Mouse (Mus musculus) forebrain, embryonic 12.5 days (tissue): Measurements from ENCODE around the gene Ranbp3. TPM values are rescaled to one million over a fixed set of nuclear protein-coding genes. Genes with fewer than 3 reads are reported as not detected.
"Not testable (repeated sequence)": the region's sequence is repeated elsewhere in the genome, so short reads cannot be mapped to it uniquely, and the experiment has no call there.

Source experiments
- ATAC-seq: fragments of 200-750 bp; cut with Nextera tagmentation; 2 replicates; pipeline ENCODE4 v1.8.0; 2017; ENCODE audit warnings: moderate TSS enrichment; ENCODE audit not compliant: low FRiP score
- H3K27ac ChIP-seq: fragments of 300-500 bp; sonication (generic); 2 replicates; pipeline ENCODE4 v1.5.1; 2016; ENCODE audit warnings: mild to moderate bottlenecking
- H3K27me3 ChIP-seq: fragments of 300-500 bp; sonication (generic); 2 replicates; pipeline ENCODE4 v1.6.1; 2016; ENCODE audit warnings: mild to moderate bottlenecking
- H3K36me3 ChIP-seq: fragments of 300-500 bp; sonication (generic); replicated peaks from 2 replicates; pipeline ENCODE4 v1.6.1; 2016; ENCODE audit warnings: mild to moderate bottlenecking
- H3K4me1 ChIP-seq: fragments of 300-500 bp; sonication (generic); 2 replicates; pipeline ENCODE4 v1.6.1; 2016
- H3K4me2 ChIP-seq: fragments of 300-500 bp; sonication (generic); 2 replicates; pipeline ENCODE4 v1.6.1; 2016; ENCODE audit warnings: mild to moderate bottlenecking, moderate library complexity
- H3K4me3 ChIP-seq: fragments of 300-500 bp; sonication (generic); replicated peaks from 2 replicates; pipeline ENCODE4 v1.5.1; 2016; ENCODE audit warnings: mild to moderate bottlenecking
- H3K9ac ChIP-seq: fragments of 300-500 bp; sonication (generic); 2 replicates; pipeline ENCODE4 v1.6.1; 2016; ENCODE audit warnings: mild to moderate bottlenecking
- H3K9me3 ChIP-seq: fragments of 300-500 bp; sonication (generic); 2 replicates; pipeline ENCODE4 v1.6.1; 2016
- WGBS: fragments of 180-500 bp; shearing (Covaris S2); methylation state at CpG from one replicate; pipeline ENCODE4 v1.1.7; 2016; 5-methylcytosine and 5-hydroxymethylcytosine counted together
- polyA plus RNA-seq: library from polyadenylated mRNA; unstranded; fragments of >200 nt; fragmentation: Nextera tagmentation; extraction: Ambion mirVana; gene quantifications from 2 replicates; pipeline ENCODE4 v1.2.1, GENCODE M21; 2016

Ranbp3 gene
- 119 and 121 TPM in 2 replicates for polyA plus RNA-seq

DNA sequence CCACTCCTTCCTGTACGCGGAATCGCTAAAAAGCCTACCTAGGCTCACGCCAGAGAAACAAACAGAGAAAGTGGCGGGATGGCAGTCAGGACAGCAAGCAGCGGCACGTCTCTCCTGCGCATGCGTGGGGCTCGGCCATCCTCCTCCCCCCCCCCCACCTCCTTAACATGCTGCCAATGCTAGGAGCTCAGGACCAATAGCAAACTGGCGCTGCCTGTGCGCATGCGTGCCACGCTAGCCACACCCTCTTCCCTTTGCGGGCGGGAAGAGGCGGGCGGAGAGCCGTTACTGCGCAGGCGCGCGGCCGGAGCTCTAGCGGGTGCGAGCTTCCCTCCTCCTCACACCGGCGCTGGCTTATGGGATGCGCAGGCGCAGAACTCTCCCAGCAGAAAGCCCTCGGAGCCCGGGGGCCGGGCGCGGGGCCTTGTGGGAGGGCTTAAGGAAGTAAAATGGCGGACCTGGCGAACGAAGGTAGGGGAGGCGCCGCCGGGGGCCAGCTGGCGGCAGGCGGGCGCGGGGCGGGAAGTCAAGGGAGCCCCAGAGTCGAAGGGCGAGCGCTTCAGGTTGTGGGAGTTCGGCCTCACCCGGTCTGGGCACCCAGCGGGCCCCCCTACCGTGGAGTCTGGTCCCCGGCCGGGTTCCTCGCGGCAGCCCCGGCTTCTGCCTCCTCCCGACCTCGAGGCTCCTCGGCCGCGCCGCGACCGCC is at the start of gene Ranbp3:
Gene Ranbp3 (plus strand): TSS at position 354 of the 706 bp plus-strand sequence.
- peak within 1 kb of the TSS; percentile 90 for H3K27ac ChIP-seq
- under 1% methylated on average over 62 of the region's 66 CpGs for WGBS
- H3K27me3 ChIP-seq: peaks cover 6% of the 10 kb centered on the region
- H3K4me1 ChIP-seq: peaks cover 45% of the 10 kb centered on the region
- H3K9me3 ChIP-seq: no peaks in the 10 kb centered on the region
- ATAC-seq: peak; percentile 94
- H3K36me3 ChIP-seq: peaks cover 27% of the 10 kb centered on the region
- H3K9ac ChIP-seq: peak within 1 kb of the TSS; percentile 99
- peak within 1 kb of the TSS; percentile 80 for H3K4me2 ChIP-seq
- H3K4me3 ChIP-seq: peak within 1 kb of the TSS; percentile 100

DNA sequence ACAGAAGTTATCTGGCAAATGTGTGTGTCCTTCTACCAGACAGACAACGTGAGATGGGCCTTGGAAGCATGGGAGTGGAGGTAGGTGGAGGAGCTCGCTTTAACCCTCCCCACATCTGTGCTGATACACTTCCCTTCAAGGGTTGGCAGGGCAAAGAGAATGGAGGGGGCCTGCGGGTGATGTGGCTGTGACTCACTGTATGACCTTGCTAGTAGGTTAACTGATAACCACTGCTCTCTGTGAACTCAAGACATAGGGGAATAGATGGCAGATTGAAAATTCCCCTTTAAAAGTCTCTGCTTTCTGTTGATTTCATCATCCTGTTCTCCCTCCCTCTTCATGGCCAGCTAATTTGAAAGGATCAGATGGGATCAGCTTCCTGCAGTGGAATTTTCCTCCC is 47.6 kb upstream of the Ranbp3 start:
- no peaks in the 10 kb centered on the region for H3K9me3 ChIP-seq
- H3K9ac ChIP-seq: no peak overlapping the region
- H3K36me3 ChIP-seq: peaks cover 40% of the 10 kb centered on the region
- H3K4me2 ChIP-seq: peak overlapping the region; percentile 97
- 86% methylated on average over 3 of the region's 3 CpGs for WGBS
- ATAC-seq: no peak
- peaks cover 27% of the 10 kb centered on the region for H3K4me1 ChIP-seq
- no peak overlapping the region for H3K27ac ChIP-seq
- H3K27me3 ChIP-seq: peaks cover 6% of the 10 kb centered on the region; the same call in 1 of the 2 replicates
- peak overlapping the region; percentile 82; the same call in 1 of the 2 replicates for H3K4me3 ChIP-seq

DNA sequence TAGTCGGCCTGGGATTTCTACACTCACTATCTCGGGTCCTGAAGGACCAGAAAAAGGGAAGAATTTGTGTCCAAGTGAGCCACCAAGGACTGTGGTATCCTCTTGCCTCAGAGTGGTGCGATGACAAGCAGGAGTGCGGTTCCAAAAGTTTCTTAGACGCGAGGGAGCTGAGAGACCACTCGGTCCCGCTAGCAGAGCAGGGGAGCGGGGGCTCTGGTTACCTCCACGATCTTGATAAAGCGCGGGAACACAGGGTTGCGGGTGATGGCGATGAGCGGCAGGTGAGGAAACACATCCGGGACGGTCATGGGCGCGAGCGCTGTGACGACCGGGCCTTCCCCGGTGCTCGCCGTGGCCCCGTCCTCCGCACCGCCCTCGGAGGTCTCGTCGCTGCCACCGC is 46.8 kb upstream of the Ranbp3 start:
- Histone ChIP-seq H3K36me3 (peaks cover 33% of the 10 kb centered on the region), H3K4me3 (peak overlapping the region; percentile 82), H3K9ac (peak overlapping the region; percentile 78), H3K27ac (peak overlapping the region; percentile 57; the same call in 1 of the 2 replicates), H3K4me2 (peak overlapping the region; percentile 97), H3K4me1 (peaks cover 27% of the 10 kb centered on the region), H3K9me3 (no peaks in the 10 kb centered on the region), H3K27me3 (peaks cover 6% of the 10 kb centered on the region; the same call in 1 of the 2 replicates)
- WGBS: 1% methylated on average over 32 of the region's 32 CpGs
- no peak for ATAC-seq

DNA sequence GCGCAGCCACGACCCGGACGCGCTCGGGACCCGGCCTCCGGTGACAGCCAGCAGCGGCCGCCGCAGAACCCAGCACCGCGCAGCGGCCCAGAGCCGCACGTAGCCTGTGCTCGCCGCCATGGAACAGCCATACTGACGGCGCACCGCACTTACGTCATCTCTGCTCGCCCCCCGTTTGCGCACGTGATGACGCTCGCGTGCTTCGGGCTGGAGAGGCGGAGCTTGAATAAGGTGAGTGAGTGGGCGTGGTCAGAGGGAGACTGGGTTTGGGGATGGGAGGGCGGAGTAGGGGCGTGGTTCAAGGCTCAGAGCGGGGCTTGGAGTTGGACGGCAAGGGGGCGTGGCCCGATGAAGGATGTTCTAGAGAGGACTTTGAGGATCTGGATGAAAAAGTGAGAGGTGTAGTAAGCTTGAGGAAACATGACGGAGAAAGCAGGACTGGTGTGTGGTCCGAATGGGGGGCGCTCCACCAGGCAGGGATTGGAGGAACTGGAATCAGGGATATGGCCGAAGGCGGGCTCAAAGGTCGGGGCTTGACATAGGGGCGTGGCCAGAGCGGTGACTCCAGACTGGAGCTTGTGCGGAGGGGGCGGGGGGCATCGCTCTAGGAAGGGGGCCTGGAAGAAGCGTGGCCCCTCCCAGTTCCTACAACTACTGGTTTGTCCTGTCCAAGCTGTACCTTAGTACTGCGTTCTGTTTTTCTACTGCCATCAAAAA is 46.2 kb upstream of the Ranbp3 start, which contains the start of gene Lonp1:
Gene Lonp1 (minus strand): TSS at position 134 of the 717 bp plus-strand sequence.
- WGBS: under 1% methylated on average over 51 of the region's 51 CpGs

DNA sequence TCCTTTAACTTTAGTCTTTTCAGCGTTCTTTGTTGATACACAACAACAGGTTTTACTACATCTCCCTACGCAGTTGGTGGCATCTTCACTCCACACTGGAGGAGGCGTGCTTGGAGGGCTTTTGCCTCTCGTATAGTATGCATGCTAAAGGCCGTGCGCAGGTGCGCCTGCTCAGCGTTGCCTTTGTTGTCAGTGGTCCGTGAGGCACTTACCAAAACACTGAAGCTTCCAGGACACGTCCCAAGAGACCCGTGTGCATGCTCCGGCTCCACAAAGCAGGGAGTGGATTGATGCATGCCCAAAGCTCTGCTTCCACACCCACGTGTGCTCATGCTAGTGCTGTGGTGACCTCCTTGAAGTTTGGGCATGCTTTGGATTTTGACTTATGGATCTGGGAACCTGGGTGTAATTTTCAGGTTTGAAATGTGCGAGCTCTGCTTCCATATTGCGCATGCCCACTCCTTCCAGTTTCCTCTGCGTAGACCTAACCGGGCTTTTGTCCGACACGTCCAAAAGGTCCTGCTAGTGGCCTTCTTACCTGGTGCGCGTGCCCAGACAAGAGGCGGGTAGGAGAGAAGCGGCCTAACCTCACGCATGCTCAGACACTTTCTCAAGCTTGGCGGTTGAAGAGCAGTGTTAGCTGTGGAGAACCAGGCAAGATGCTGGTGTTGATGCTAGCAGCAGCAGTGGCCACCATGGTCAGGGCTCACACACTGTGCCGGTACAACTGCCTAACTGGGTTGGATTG is 45.4 kb upstream of the Ranbp3 start, which contains the start of gene Catsperd:
Gene Catsperd (plus strand): TSS at position 614 of the 748 bp plus-strand sequence.
- peak within 1 kb of the TSS; percentile 82 for H3K4me3 ChIP-seq
- peak within 1 kb of the TSS; percentile 97 for H3K4me2 ChIP-seq
- 9% methylated on average over 26 of the region's 26 CpGs for WGBS
- peaks cover 6% of the 10 kb centered on the region; the same call in 1 of the 2 replicates for H3K27me3 ChIP-seq
- peak within 1 kb of the TSS; percentile 14; the same call in 1 of the 2 replicates for H3K27ac ChIP-seq
- peaks cover 19% of the 10 kb centered on the region for H3K36me3 ChIP-seq
- peak; percentile 35 for ATAC-seq
- no peaks in the 10 kb centered on the region for H3K9me3 ChIP-seq
- H3K9ac ChIP-seq: peak within 1 kb of the TSS; percentile 17
- H3K4me1 ChIP-seq: peaks cover 27% of the 10 kb centered on the region

More for the DNA sequence above, 46.2 kb upstream of the Ranbp3 start, which contains the start of gene Lonp1:
- Histone ChIP-seq H3K4me3 (peak within 1 kb of the TSS; percentile 82), H3K9me3 (no peaks in the 10 kb centered on the region), H3K27me3 (peaks cover 6% of the 10 kb centered on the region; the same call in 1 of the 2 replicates), H3K9ac (peak within 1 kb of the TSS; percentile 78), H3K36me3 (peaks cover 26% of the 10 kb centered on the region), H3K4me1 (peaks cover 27% of the 10 kb centered on the region), H3K27ac (peak within 1 kb of the TSS; percentile 57), H3K4me2 (peak within 1 kb of the TSS; percentile 97)
- ATAC-seq: peak; percentile 95

DNA sequence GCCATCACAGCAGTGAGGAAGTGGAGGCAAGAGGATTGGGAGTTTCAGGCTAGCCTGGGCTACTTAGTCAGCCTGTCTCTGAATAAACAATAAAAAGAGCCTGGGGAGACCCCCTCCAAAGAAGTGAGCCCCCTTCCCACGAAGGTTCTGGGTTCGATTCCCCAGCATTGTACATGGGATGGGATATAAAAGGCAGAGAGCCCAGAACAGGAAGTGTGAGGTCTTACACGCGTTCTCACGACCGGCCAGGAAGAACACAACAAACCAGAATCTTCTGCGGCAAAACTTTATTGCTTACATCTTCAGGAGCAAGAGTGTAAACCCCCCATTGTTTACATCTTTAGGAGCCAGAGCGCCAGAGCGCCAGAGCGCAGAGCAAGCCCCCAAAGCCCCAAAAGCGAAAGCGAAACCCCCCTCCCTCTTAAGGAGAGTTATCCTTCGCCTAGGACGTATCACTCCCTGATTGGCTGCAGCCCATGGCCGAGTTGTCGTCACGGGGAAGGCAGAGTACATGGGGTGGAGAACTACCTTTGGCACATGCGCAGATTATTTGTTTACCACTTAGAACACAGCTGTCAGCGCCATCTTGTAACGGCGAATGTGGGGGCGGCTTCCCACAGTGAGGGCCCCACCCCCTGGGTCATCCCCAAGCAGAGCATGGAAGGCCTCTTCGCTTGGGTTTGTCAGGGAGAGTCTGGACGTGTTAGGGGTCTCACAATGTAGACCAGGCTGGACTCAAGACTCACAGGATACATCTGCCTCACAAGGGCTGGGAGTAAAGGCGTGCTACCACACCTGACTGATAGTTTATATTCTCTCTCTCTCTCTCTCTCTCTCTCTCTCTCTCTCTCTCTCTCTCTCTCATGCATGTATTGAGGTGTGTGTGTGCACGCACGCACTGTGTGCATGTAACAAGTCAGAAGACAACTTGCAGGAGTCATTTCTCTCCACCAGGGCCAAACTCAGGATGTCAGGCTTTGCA is 43.0 kb upstream of the Ranbp3 start:
- WGBS: 88% methylated on average over 27 of the region's 27 CpGs
- H3K9me3 ChIP-seq, H3K4me2 ChIP-seq: not testable (repeated sequence)

DNA sequence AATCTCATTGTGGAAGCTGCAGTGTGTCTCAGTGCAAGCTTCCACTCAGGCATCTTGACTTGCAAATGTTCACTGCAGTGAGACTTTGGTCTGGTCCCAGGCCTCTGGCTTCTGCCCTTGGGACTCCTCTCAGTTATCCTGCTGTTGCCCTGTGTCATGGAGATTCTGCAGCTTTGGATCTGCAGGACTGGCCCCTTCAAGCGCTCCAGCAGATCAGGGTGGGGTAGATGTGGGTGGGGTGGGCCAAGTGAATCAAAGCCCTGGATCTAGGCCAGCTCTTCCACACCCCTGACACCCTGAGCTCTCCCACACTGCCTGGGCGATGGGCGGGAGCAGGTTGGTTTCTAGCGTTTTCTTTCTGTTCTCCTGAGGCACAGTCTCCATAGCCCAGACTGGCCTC is 41.3 kb upstream of the Ranbp3 start:
- H3K4me3 ChIP-seq: no peak overlapping the region
- H3K9me3 ChIP-seq: no peaks in the 10 kb centered on the region
- ATAC-seq: no peak
- no peak overlapping the region for H3K9ac ChIP-seq
- no peaks in the 10 kb centered on the region for H3K36me3 ChIP-seq
- peaks cover 6% of the 10 kb centered on the region; the same call in 1 of the 2 replicates for H3K27me3 ChIP-seq
- no peak overlapping the region for H3K27ac ChIP-seq
- peaks cover 11% of the 10 kb centered on the region for H3K4me1 ChIP-seq
- H3K4me2 ChIP-seq: no peak overlapping the region
- WGBS: 62% methylated on average over 4 of the region's 4 CpGs

More for the DNA sequence above, 43.0 kb upstream of the Ranbp3 start:
- H3K9ac ChIP-seq, H3K36me3 ChIP-seq, H3K27me3 ChIP-seq, H3K27ac ChIP-seq, ATAC-seq, H3K4me3 ChIP-seq: not testable (repeated sequence)
- peaks cover 23% of the 10 kb centered on the region for H3K4me1 ChIP-seq

DNA sequence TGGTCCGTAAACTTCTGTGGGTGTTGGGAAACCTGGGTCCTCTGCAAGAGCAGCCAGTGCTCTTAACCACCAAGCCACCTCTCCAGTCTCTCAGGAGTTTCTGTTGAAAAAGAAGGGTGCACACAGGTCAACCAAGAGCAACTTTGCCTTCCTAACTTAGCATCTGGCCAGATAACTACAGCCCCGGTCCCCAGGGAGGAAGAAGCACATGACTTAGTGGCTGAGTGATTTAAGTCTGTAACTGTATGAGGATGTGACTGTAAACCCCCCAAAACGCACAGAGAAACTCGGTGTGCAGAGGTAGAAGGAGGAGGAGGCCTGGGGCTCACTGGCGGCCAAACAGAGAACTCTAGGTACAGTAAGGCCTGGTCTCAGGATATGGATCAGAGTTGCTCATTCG is 39.1 kb upstream of the Ranbp3 start:
- Histone ChIP-seq H3K4me2 (no peak overlapping the region), H3K9me3 (no peaks in the 10 kb centered on the region), H3K4me1 (no peaks in the 10 kb centered on the region), H3K27me3 (0 out of 2 replicates have a peak, but pooled peaks cover 2% of the 10 kb centered on the region), H3K27ac (no peak overlapping the region), H3K9ac (no peak overlapping the region), H3K4me3 (no peak overlapping the region), H3K36me3 (no peaks in the 10 kb centered on the region)
- no peak for ATAC-seq
- 92% methylated on average over 6 of the region's 6 CpGs for WGBS

DNA sequence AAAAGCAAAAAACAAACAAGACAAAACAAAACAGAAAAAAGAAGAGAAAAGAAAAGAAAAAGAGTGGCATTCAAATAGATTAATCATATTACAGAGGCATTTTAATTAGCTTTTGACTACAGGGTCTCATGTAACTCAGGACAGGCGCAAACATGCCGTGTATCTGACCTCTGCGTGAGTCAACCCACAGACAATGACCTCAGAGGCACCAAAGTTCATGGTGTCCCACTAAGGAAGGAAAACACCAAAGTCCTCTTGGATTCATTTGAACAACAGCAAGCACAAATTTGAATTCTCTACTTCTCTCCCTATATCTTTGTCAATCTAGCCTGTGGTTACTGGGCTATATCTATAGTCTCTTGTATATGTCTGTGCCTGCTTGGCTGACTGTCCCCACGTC is 29.9 kb upstream of the Ranbp3 start:
- WGBS: 87% methylated on average over 4 of the region's 4 CpGs
- H3K4me1 ChIP-seq: no peaks in the 10 kb centered on the region
- no peaks in the 10 kb centered on the region for H3K36me3 ChIP-seq
- H3K4me3 ChIP-seq: no peak overlapping the region
- H3K27me3 ChIP-seq: no peaks in the 10 kb centered on the region
- no peaks in the 10 kb centered on the region for H3K9me3 ChIP-seq
- no peak overlapping the region for H3K9ac ChIP-seq
- H3K4me2 ChIP-seq: no peak overlapping the region
- no peak overlapping the region for H3K27ac ChIP-seq
- no peak for ATAC-seq

DNA sequence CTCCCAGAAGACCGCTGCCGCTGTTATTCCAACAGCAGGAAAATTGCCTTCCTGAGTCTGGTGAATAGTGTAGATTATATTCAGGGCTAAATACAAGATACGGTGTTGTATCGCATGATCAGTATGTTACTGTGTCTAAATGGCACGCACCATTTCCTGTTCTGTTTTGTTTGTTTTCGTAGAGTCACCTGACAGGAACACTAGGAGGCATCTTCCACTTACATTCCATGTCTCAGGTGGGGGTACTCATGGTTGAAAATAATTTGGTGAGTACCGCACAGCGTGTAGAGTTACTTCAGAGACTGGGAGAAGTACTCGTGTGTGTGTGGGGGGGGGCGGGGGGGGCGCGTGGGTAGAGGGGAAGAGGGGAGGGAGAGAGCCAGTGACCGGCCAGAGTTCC is 25.5 kb upstream of the Ranbp3 start:
- WGBS: 80% methylated on average over 10 of the region's 13 CpGs

DNA sequence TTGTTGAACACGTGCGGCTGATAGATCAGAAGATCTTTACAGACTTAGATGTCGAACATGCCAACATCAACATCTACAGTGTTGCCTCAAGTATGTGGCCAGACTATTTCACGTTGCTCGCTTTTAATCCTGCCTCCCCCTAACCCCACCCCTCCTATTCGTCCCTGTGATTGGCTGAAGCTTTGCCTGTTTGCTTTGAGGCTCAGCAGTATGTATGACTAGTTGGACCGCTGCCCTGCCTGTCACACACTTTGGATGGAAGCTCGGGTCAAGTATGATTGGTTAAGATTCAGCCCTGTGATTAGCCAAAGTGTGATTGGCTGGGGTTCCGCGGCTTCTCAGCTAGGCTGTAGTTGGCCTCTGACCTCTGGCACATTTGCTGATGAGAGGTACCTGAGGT is 21.3 kb upstream of the Ranbp3 start:
- 41% methylated on average over 10 of the region's 10 CpGs for WGBS
- Histone ChIP-seq H3K9ac (no peak overlapping the region), H3K4me1 (no peaks in the 10 kb centered on the region), H3K9me3 (no peaks in the 10 kb centered on the region), H3K27me3 (peaks cover 5% of the 10 kb centered on the region; the same call in 1 of the 2 replicates), H3K36me3 (no peaks in the 10 kb centered on the region), H3K4me3 (no peak overlapping the region), H3K27ac (no peak overlapping the region), H3K4me2 (no peak overlapping the region)
- ATAC-seq: no peak

More for the DNA sequence above, 25.5 kb upstream of the Ranbp3 start:
- ATAC-seq: no peak
- Histone ChIP-seq H3K9me3 (no peaks in the 10 kb centered on the region), H3K4me1 (no peaks in the 10 kb centered on the region), H3K4me2 (no peak overlapping the region), H3K36me3 (no peaks in the 10 kb centered on the region), H3K27me3 (0 out of 2 replicates have a peak, but pooled peaks cover 5% of the 10 kb centered on the region), H3K4me3 (no peak overlapping the region), H3K27ac (no peak overlapping the region), H3K9ac (no peak overlapping the region)
